Mouse (Mus musculus): ENCODE measurements at regions not wholly inside any gene's neighbourhood (a gene's known extent, or its start where the extent isn't known, plus 50 kb on each side); places are given as distances from the start of the nearest gene placed in this dataset.

DNA sequence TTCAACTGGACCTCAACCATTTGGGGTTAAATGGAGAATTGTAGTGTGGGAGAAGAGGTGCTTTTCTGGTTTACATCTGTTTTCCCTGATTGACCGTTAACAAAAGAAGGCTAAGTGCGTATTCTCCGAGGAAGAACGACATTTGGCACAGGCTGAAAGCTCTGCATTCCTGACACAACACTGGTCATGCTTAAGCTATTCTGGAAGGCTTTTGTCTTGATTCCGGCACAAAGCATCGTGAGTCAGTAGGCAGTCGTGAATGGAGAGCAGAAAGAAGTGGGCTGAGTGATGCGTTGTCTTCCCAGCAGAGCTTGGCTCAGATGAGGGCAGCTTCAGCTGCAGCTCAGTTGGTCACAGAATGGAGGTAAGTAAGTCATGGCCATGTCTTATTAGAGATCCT lies 457.0 kb downstream of the Ofcc1 start:
- TF ChIP-seq CTCF (IDR thresholded peaks at IDR 0.05) (no peak), EP300 (IDR thresholded peaks at IDR 0.05) (no peak)

All from lung, postnatal 0 days (tissue).